Mouse (Mus musculus) bone marrow, adult 2 months (tissue): ENCODE measurements around the gene Slco1a4.

Source experiments
- CTCF ChIP-seq: fragments of 200-500 bp; IDR thresholded peaks from 2 replicates; pipeline ENCODE4 v1.5.1; 2011; ENCODE audit warnings: low read length, control low read depth; ENCODE audit not compliant: control insufficient read depth, insufficient read depth
- POLR2A ChIP-seq: fragments of 200-500 bp; IDR thresholded peaks from 2 replicates; pipeline ENCODE4 v1.6.1; 2011; ENCODE audit warnings: low read depth, mild to moderate bottlenecking, control low read depth, low read length, borderline replicate concordance; ENCODE audit not compliant: control insufficient read depth

DNA sequence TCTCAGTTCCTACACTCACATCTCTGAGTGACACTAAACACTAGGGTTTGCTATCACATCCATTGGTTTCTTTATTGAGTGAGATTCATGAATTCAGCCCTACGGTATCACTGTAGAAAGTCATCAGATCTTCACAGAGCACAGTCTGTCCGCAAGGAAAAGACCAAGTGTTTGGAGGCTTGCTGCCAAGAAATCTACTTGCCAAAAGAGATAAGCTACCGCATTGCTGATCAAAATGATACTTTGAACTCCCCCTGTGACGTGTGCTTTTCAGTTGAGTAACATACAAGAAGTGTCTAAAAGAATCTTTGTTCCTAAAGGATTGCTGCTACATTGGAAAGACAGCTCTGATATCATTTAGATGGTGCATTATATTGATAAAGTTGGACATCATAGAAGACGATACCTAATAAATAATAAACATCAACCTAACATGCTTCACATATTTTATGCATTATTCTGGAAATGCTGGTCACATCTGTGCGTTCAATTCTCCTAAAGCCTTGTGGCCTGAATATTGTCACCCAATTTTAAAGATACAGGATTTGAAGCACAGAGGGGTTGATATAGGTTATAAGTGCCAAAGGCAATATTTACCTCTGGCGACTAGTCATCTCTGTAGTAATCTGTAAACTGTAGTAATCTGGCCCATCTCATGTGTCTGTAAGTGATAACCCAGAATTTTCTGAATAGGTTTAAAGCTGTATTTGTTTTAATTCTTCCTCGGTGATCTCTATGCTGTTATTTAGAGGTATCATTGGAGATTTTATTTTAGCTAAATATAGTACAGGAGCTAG, 1.9 kb upstream of the Slco1a4 start:
- TF ChIP-seq CTCF: no peak
- no peak for TF ChIP-seq POLR2A
